Mouse (Mus musculus) heart, embryonic 11.5 days (tissue): ENCODE results near the gene Fank1. TPM values are rescaled to one million over a fixed set of nuclear protein-coding genes. Genes with fewer than 3 reads are reported as not detected.

ENCODE experiments used
- ATAC-seq: fragments of 200-750 bp; cut with Nextera tagmentation; replicated peaks from 2 replicates; pipeline ENCODE4 v1.8.0; 2017; ENCODE audit warnings: moderate library complexity; ENCODE audit not compliant: insufficient number of reproducible peaks, low FRiP score, low TSS enrichment
- H3K27ac ChIP-seq: fragments of 300-500 bp; sonication (generic); 2 replicates; pipeline ENCODE4 v1.5.1; 2014; ENCODE audit warnings: mild to moderate bottlenecking, low read depth, low read length
- H3K27me3 ChIP-seq: fragments of 300-500 bp; sonication (generic); 2 replicates; pipeline ENCODE4 v1.6.1; 2014; ENCODE audit warnings: mild to moderate bottlenecking, low read length, mixed read lengths; ENCODE audit not compliant: control insufficient read depth, insufficient read depth
- H3K36me3 ChIP-seq: fragments of 300-500 bp; sonication (generic); 2 replicates; pipeline ENCODE4 v1.6.1; 2014; ENCODE audit warnings: mild to moderate bottlenecking, low read length, moderate library complexity, mixed read lengths; ENCODE audit not compliant: control insufficient read depth, insufficient read depth
- H3K4me1 ChIP-seq: fragments of 300-500 bp; sonication (generic); 2 replicates; pipeline ENCODE4 v1.6.1; 2014; ENCODE audit warnings: low read length; ENCODE audit not compliant: control insufficient read depth, insufficient read depth
- H3K4me2 ChIP-seq: fragments of 300-500 bp; sonication (generic); 2 replicates; pipeline ENCODE4 v1.6.1; 2014; ENCODE audit warnings: mild to moderate bottlenecking, moderate library complexity
- H3K4me3 ChIP-seq: fragments of 300-500 bp; sonication (generic); 2 replicates; pipeline ENCODE4 v1.5.1; 2014; ENCODE audit warnings: low read depth, low read length
- H3K9ac ChIP-seq: fragments of 300-500 bp; sonication (generic); 2 replicates; pipeline ENCODE4 v1.6.1; 2014; ENCODE audit warnings: mild to moderate bottlenecking, low read depth, low read length, moderate library complexity
- H3K9me3 ChIP-seq: fragments of 300-500 bp; sonication (generic); replicated peaks from 2 replicates; pipeline ENCODE4 v1.6.1; 2016; ENCODE audit warnings: low read length; ENCODE audit not compliant: control insufficient read depth
- WGBS: fragments of 180-500 bp; shearing (Covaris S2); extraction: QIAGEN DNeasy Blood & Tissue Kit; methylation state at CpG from one replicate; pipeline ENCODE4 v1.1.7; 2014; ENCODE audit not compliant: insufficient replicate concordance; 5-methylcytosine and 5-hydroxymethylcytosine counted together
- polyA plus RNA-seq: library from polyadenylated mRNA; unstranded; fragments of >200 nt; fragmentation: Nextera tagmentation; extraction: Ambion mirVana; gene quantifications from 2 replicates; pipeline ENCODE4 v1.2.1, GENCODE M21; 2014

Gene Fank1
- polyA plus RNA-seq, 1 experiment from 2014 or later, result 0.10 TPM

DNA sequence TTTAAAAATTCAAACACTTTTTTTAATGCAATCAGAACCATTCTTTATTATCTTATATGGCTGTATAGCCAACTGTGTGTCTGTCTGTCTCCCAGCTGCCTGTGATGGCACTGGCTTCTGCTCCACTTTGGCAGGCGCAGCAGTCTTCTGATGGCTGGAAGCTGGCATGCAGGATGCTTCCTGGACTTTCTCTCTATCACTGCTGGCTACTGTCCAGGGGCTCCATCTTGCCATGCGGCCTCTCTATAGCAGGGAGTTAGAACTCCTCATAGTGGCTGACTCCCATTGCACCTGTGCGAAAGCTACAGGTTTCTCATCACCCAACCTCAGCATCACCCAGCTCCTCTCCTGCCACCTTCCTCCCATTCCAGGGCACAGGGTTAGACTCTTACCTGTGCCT lies 81.8 kb downstream of the Fank1 start:
- Histone ChIP-seq H3K4me1 (no peaks in the 10 kb centered on the region), H3K27me3 (no peaks in the 10 kb centered on the region), H3K4me2 (no peak overlapping the region), H3K27ac (no peak overlapping the region), H3K9ac (no peak overlapping the region), H3K9me3 (no peaks in the 10 kb centered on the region), H3K36me3 (no peaks in the 10 kb centered on the region), H3K4me3 (no peak overlapping the region)
- WGBS, result 85% methylated on average over 3 of the region's 3 CpGs
- no peak for ATAC-seq

DNA sequence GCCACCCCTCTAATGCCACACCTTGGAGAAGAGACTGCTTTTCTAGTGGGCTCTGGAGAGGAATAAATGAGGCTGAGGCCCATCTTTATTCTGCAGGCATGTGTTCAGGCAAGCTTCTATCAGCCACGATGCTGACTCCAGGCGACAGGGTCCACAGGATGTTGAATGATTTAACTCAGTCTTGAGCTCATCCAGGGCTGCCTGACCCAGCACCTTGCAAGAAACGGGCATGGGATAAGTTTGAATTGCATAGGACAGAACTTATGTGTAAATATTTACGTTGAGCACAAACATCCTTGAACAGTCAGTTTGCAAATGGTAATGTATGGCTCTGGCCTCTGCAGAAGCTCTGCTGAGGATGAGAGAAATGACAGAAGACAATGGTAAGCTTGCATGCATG lies 82.9 kb downstream of the Fank1 start:
- Histone ChIP-seq H3K27ac (no peak overlapping the region), H3K9me3 (no peaks in the 10 kb centered on the region), H3K4me3 (no peak overlapping the region), H3K36me3 (no peaks in the 10 kb centered on the region), H3K27me3 (no peaks in the 10 kb centered on the region), H3K4me1 (no peaks in the 10 kb centered on the region), H3K4me2 (no peak overlapping the region), H3K9ac (no peak overlapping the region)
- WGBS, result 68% methylated on average over 4 of the region's 4 CpGs
- no peak for ATAC-seq

DNA sequence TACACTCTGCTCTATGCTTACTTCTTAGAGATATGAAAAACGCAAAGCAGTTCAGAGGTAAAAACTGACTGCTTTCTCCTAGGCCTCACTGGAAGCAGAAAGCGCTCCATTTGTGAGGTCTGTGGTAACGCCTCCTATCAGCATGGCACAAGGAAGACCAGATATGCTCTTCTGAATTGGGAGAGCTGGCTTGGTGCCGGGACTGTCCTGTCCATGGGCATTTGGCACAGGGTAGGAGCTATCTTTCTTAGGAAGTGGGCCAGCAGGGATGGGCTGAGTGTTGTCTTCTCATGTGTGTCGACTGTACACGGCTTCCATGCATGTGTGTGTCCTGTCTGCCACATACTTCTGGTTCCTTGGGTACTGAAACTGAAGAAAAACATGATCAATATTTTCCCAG lies 85.6 kb downstream of the Fank1 start:
- Histone ChIP-seq H3K9me3 (no peaks in the 10 kb centered on the region), H3K9ac (no peak overlapping the region), H3K36me3 (no peaks in the 10 kb centered on the region), H3K27ac (no peak overlapping the region), H3K27me3 (no peaks in the 10 kb centered on the region), H3K4me2 (no peak overlapping the region), H3K4me1 (no peaks in the 10 kb centered on the region), H3K4me3 (no peak overlapping the region)
- ATAC-seq, result no peak
- WGBS, result 89% methylated on average over 6 of the region's 6 CpGs

DNA sequence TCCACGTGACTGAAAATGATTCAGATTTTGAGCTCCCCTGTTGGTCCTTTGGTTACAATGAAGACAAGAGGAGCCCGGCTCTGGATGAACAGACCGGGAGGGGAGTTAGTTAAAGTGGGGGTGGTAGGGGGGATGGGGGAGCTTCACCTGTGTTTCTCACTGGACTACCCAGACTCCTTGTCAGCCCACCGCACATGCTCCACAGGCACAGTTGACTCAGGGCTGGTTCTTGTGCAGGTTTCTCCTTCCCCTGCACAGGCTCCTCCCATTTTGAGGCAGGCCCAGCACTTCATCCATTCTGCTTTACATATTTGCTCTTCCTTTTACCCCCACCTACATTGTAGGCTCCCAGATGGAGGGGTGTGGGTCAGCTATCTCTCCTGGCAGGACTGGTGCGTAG lies 86.1 kb downstream of the Fank1 start:
- Histone ChIP-seq H3K4me2 (no peak overlapping the region), H3K27me3 (no peaks in the 10 kb centered on the region), H3K4me3 (no peak overlapping the region), H3K27ac (no peak overlapping the region), H3K36me3 (no peaks in the 10 kb centered on the region), H3K9ac (no peak overlapping the region), H3K9me3 (no peaks in the 10 kb centered on the region), H3K4me1 (no peaks in the 10 kb centered on the region)
- 90% methylated on average over 5 of the region's 5 CpGs for WGBS
- no peak for ATAC-seq

DNA sequence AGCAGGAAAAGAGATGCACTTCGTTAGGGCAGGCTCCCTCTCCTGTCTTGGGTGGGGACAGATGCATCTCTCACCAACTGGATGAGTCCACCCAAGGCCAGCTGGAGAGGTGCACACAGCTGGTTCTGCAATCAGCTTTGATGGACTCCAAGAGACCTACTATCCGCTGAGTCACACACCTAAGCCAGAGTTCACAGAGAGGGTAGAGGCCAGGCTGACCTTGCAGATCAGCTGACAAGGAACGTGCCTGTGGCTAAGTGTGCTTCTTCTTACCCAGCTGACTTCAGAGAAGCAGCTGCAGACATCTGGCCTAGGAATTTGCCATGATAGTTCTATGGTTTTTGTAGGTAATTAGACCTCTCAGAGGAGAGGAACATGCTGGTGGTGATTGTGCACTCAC lies 86.5 kb downstream of the Fank1 start:
- Histone ChIP-seq H3K27me3 (no peaks in the 10 kb centered on the region), H3K36me3 (no peaks in the 10 kb centered on the region), H3K4me1 (no peaks in the 10 kb centered on the region), H3K4me2 (no peak overlapping the region), H3K9ac (no peak overlapping the region), H3K27ac (no peak overlapping the region), H3K9me3 (no peaks in the 10 kb centered on the region), H3K4me3 (no peak overlapping the region)
- 70% methylated on average over 3 of the region's 3 CpGs for WGBS
- no peak for ATAC-seq

DNA sequence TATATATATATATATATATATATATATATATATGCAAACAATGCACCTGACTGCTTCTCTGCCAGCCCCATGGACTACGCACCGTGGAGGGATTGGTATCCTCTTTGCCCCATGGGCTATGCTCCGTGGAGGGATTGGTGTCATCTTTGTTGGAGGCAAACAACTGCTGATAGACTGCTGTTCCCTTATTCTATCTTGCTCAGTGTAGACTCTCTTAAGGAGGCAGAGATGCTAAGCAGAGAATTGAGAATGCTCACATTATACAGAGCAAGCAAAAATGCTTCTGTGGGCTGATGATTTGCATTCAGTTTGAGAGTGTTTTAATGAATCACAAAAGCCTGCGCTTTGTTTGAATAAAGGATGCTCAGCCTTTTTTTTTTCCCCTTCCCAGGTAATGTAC lies 87.0 kb downstream of the Fank1 start:
- ATAC-seq, result no peak
- Histone ChIP-seq H3K36me3 (no peaks in the 10 kb centered on the region), H3K9ac (no peak overlapping the region), H3K4me2 (no peak overlapping the region), H3K9me3 (no peaks in the 10 kb centered on the region), H3K4me1 (no peaks in the 10 kb centered on the region), H3K27ac (no peak overlapping the region), H3K4me3 (no peak overlapping the region), H3K27me3 (no peaks in the 10 kb centered on the region)
- WGBS, result 80% methylated on average over 4 of the region's 4 CpGs

DNA sequence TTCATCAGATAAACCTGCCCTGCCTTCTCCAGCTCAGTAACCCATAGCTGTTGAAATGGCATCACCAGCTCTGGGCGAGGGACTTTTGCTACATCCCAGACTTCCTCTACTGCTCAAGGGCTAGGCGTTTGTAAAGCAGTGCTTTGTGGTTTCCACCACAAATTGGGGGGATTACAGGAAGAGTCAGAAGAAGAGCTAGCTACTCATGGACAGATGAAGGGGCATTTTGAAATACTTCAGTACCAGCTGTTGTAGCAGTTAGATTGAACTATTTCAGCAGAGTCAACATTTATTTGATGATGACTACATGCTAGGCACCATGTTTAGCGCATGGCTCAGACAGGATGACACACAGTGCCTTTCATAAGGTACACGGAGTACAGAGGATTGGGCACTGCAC lies 93.6 kb downstream of the Fank1 start:
- Histone ChIP-seq H3K9ac (no peak overlapping the region), H3K36me3 (no peaks in the 10 kb centered on the region), H3K4me1 (no peaks in the 10 kb centered on the region), H3K4me2 (no peak overlapping the region), H3K27ac (no peak overlapping the region), H3K9me3 (no peaks in the 10 kb centered on the region), H3K4me3 (no peak overlapping the region), H3K27me3 (no peaks in the 10 kb centered on the region)
- 79% methylated on average over 4 of the region's 4 CpGs for WGBS
- no peak for ATAC-seq

DNA sequence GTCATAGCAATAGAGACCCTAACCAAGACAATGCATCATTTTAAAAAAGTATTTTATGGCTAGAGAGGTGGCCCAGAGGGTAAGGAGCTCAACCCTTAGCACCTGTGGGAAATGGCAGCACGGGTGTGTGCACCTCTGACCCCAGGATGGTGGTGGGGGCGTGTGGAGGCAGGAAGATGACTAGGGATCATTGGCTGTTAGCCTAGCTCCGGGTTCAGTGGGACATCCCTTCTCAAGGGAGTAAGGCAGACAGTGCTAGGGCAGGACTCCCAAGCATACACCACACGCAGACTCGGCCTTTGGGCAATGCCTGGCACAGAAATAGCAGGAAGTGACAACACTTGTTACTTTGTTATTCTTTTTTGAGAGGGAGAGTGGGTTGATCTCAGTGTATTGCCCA lies 96.0 kb downstream of the Fank1 start:
- no peak overlapping the region for H3K4me3 ChIP-seq
- H3K27ac ChIP-seq, result no peak overlapping the region
- ATAC-seq, result no peak
- H3K27me3 ChIP-seq, result no peaks in the 10 kb centered on the region
- H3K4me1 ChIP-seq, result no peaks in the 10 kb centered on the region
- H3K36me3 ChIP-seq, result no peaks in the 10 kb centered on the region
- H3K9ac ChIP-seq, result no peak overlapping the region
- no peak overlapping the region for H3K4me2 ChIP-seq
- H3K9me3 ChIP-seq, result no peaks in the 10 kb centered on the region
- WGBS, result 67% methylated on average over 5 of the region's 5 CpGs

DNA sequence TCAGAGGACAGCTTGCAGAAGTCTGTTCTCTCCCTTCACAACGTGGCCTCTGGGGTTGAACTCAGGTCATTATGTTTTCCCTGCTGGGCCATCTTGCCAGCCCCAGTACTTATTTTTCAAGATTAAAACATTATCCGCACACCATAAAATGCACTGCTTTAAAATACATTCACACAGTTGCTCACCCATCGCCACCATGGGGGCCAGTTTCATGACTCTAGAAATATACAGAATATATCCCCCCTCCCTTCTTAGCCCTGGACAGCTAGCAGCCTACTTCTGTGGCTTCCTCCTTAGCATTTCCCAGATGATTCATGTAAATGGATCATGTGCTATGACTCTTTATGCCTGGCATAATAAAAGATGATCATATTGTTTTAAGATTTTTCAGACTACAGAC lies 99.5 kb downstream of the Fank1 start:
- Histone ChIP-seq H3K27me3 (no peaks in the 10 kb centered on the region), H3K4me3 (no peak overlapping the region), H3K4me2 (no peak overlapping the region), H3K36me3 (no peaks in the 10 kb centered on the region), H3K9me3 (no peaks in the 10 kb centered on the region), H3K4me1 (no peaks in the 10 kb centered on the region), H3K9ac (no peak overlapping the region), H3K27ac (no peak overlapping the region)
- 77% methylated on average over 3 of the region's 3 CpGs for WGBS
- ATAC-seq, result no peak
